Mouse (Mus musculus) kidney, adult 18-20 months (tissue): Measurements from ENCODE around the gene Tas2r118.

Experiments used
- DNase-seq: peaks from one replicate; pipeline ENCODE4 v3.0.0; 2021

Tas2r118 gene

GRCm38 (mm10) chr6:23969960-23970359 is at the start of gene Tas2r118:
TSS of gene Tas2r118 (minus strand) at chr6:23970060.
- no peak for DNase-seq

DNA sequence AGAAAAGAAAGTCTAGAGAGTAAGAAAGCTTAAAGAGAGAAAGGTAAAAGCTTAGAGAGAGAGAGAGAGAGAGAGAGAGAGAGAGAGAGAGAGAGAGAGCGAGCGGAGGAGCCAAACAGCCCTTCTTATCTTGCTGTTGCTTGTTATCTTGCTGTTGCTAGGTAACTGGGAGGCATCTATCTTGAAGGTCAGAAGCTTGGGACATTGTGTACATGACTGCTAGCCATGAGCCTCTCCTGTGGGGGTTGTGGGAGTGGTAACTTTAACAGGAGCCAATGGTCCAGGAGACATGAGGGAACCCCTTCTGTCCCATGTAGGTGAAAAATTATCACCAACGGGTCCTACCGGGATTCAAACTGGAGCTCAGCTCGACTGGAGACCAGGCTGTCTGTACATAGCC is 48.5 kb upstream of the Tas2r118 start:
- DNase-seq: no peak

DNA sequence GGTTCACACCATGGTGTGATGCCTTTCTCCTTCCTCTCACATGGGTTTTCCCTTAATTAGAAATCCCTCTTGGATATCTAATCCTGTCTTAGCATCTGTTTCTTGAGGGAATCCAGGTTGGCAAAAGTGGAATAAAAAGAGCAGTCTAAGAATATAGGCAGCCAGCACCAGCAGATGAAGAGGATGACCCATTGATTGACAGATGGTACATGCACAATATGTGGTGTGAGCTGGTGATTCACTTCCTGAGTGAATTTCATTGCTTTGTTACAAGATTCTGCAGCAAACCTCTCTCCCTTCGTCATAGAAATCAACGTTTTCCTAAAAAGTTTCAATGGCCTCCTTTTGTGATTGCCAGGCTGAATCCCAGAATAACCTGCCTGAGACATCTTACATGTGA is 23.4 kb upstream of the Tas2r118 start:
- DNase-seq: no peak

GRCm38 (mm10) chr6:23990687-23991387 is 21.0 kb upstream of the Tas2r118 start:
- DNase-seq: no peak

DNA sequence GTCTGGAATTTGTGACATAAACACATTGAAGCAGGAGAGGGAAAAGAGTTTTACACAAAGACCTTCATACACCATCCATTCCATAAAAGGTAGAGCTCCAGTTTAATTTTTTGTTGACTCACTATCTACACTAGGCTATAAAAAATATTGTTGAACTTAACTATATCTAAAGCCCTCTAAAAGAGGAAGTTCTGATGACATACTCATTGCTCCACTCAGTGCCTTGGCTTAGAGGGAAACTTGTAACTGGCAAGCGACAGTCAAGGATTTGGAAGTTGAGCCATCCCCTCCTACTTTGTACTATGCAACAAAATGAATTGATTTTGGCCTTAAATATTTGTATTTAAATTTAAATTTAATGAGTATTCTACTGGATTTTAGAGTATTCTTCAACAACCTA is 16.4 kb upstream of the Tas2r118 start:
- no peak for DNase-seq

- no peak for DNase-seq
Observed at GRCm38 (mm10) chr6:23966980-23967379, 2.9 kb downstream of the Tas2r118 start.

GRCm38 (mm10) chr6:23965925-23966324 is 3.9 kb downstream of the Tas2r118 start:
- no peak for DNase-seq

- no peak for DNase-seq
Observed at GRCm38 (mm10) chr6:23963741-23964140, 6.1 kb downstream of the Tas2r118 start.

DNA sequence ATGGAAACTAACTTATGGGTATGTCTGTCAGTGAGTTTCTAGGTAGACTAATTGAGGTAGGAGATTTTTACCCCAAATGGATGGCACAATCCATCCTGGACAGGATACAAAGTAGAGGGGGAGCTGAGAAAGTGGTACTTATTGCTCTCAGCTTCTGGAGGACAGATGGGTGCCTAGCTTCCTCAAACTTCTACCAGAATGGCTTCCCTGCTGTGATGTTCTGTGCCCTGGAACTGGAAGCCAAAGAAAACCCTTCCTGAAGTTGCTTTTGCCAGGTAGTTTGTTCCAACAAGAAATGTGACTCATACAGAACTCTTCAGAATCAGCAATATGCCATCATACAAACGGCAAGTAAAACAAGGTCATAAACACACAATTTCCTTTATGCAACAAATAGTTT is 29.1 kb downstream of the Tas2r118 start:
- DNase-seq: no peak

- DNase-seq: peak; percentile 38
Observed at GRCm38 (mm10) chr6:23938575-23939488, 31.0 kb downstream of the Tas2r118 start.

GRCm38 (mm10) chr6:23936414-23936813 is 33.4 kb downstream of the Tas2r118 start:
- DNase-seq: no peak

GRCm38 (mm10) chr6:23923806-23924205 is 46.1 kb downstream of the Tas2r118 start:
- no peak for DNase-seq
